Mouse (Mus musculus): ENCODE measurements at regions not wholly inside any gene's neighbourhood (a gene's known extent, or its start where the extent isn't known, plus 50 kb on each side); places are given as distances from the start of the nearest gene placed in this dataset.
"Not testable (repeated sequence)": the region's sequence is repeated elsewhere in the genome, so short reads cannot be mapped to it uniquely, and the experiment has no call there.

GRCm38 (mm10) chr12:65367866-65368419 lies 142.6 kb downstream of the Wdr20rt start:
- no peaks in the 10 kb centered on the region for H3K36me3 ChIP-seq (ENCODE audit: control insufficient read depth, insufficient read depth, low read length)
- DNase-seq: no peak
- 52% methylated on average over 1 of the region's 1 CpGs for WGBS
- no peak overlapping the region for H3K27ac ChIP-seq (ENCODE audit: insufficient read depth, low read depth, low read length)
- no peaks in the 10 kb centered on the region for H3K4me1 ChIP-seq (ENCODE audit: control insufficient read depth, insufficient read depth, low read length)
- H3K4me3 ChIP-seq (ENCODE audit: insufficient read depth, low read depth, low read length): no peak overlapping the region
- TF ChIP-seq POLR2A (IDR thresholded peaks at IDR 0.05; ENCODE audit: low read depth, low read length): no peak
- no peak for TF ChIP-seq CTCF (conservative IDR thresholded peaks at IDR 0.05; ENCODE audit: insufficient read depth, insufficient read length, low read depth, low read length)
- no peaks in the 10 kb centered on the region for H3K27me3 ChIP-seq (replicated peaks; ENCODE audit: control insufficient read depth, insufficient read depth, low read length)

- no peaks in the 10 kb centered on the region for H3K36me3 ChIP-seq (ENCODE audit: control insufficient read depth, insufficient read depth, low read length)
- no peak overlapping the region for H3K27ac ChIP-seq (ENCODE audit: insufficient read depth, low read depth, low read length)
- no peaks in the 10 kb centered on the region for H3K4me1 ChIP-seq (ENCODE audit: control insufficient read depth, insufficient read depth, low read length)
- H3K27me3 ChIP-seq (replicated peaks; ENCODE audit: control insufficient read depth, insufficient read depth, low read length): no peaks in the 10 kb centered on the region
- no peak for DNase-seq
- H3K4me3 ChIP-seq (ENCODE audit: insufficient read depth, low read depth, low read length): no peak overlapping the region
- TF ChIP-seq POLR2A (IDR thresholded peaks at IDR 0.05; ENCODE audit: low read depth, low read length) (no peak), CTCF (conservative IDR thresholded peaks at IDR 0.05; ENCODE audit: insufficient read depth, insufficient read length, low read depth, low read length) (no peak)
- WGBS: 93% methylated on average over 2 of the region's 2 CpGs
Observed at GRCm38 (mm10) chr12:65371650-65372049, 146.3 kb downstream of the Wdr20rt start.

GRCm38 (mm10) chr12:65379321-65379720 lies 154.0 kb downstream of the Wdr20rt start:
- H3K4me3 ChIP-seq (ENCODE audit: insufficient read depth, low read depth, low read length): no peak overlapping the region
- H3K36me3 ChIP-seq (ENCODE audit: control insufficient read depth, insufficient read depth, low read length): no peaks in the 10 kb centered on the region
- H3K27me3 ChIP-seq (replicated peaks; ENCODE audit: control insufficient read depth, insufficient read depth, low read length): no peaks in the 10 kb centered on the region
- no peak overlapping the region for H3K27ac ChIP-seq (ENCODE audit: insufficient read depth, low read depth, low read length)
- DNase-seq: no peak
- WGBS: 98% methylated on average over 1 of the region's 1 CpGs
- TF ChIP-seq POLR2A (IDR thresholded peaks at IDR 0.05; ENCODE audit: low read depth, low read length) (no peak), CTCF (conservative IDR thresholded peaks at IDR 0.05; ENCODE audit: insufficient read depth, insufficient read length, low read depth, low read length) (no peak)
- no peaks in the 10 kb centered on the region for H3K4me1 ChIP-seq (ENCODE audit: control insufficient read depth, insufficient read depth, low read length)

GRCm38 (mm10) chr12:65382118-65382791 lies 156.9 kb downstream of the Wdr20rt start:
- H3K27ac ChIP-seq (ENCODE audit: insufficient read depth, low read depth, low read length): no peak overlapping the region
- 38% methylated on average over 5 of the region's 5 CpGs for WGBS
- H3K27me3 ChIP-seq (replicated peaks; ENCODE audit: control insufficient read depth, insufficient read depth, low read length): no peaks in the 10 kb centered on the region
- no peak for DNase-seq
- H3K4me3 ChIP-seq (ENCODE audit: insufficient read depth, low read depth, low read length): no peak overlapping the region
- no peaks in the 10 kb centered on the region for H3K4me1 ChIP-seq (ENCODE audit: control insufficient read depth, insufficient read depth, low read length)
- H3K36me3 ChIP-seq (ENCODE audit: control insufficient read depth, insufficient read depth, low read length): no peaks in the 10 kb centered on the region
- TF ChIP-seq POLR2A (IDR thresholded peaks at IDR 0.05; ENCODE audit: low read depth, low read length): no peak
- no peak for TF ChIP-seq CTCF (conservative IDR thresholded peaks at IDR 0.05; ENCODE audit: insufficient read depth, insufficient read length, low read depth, low read length)

- WGBS: 92% methylated on average over 11 of the region's 11 CpGs
- not testable (repeated sequence) for H3K36me3 ChIP-seq (ENCODE audit: control insufficient read depth, insufficient read depth, low read length)
Observed at GRCm38 (mm10) chr12:65382796-65383195, 157.5 kb downstream of the Wdr20rt start.

GRCm38 (mm10) chr12:65386005-65386645 lies 160.8 kb downstream of the Wdr20rt start:
- no peak for TF ChIP-seq POLR2A (IDR thresholded peaks at IDR 0.05; ENCODE audit: low read depth, low read length)
- no peak for TF ChIP-seq CTCF (conservative IDR thresholded peaks at IDR 0.05; ENCODE audit: insufficient read depth, insufficient read length, low read depth, low read length)
- H3K27ac ChIP-seq (ENCODE audit: insufficient read depth, low read depth, low read length): no peak overlapping the region
- H3K4me3 ChIP-seq (ENCODE audit: insufficient read depth, low read depth, low read length): no peak overlapping the region
- 74% methylated on average over 2 of the region's 2 CpGs for WGBS
- no peaks in the 10 kb centered on the region for H3K27me3 ChIP-seq (replicated peaks; ENCODE audit: control insufficient read depth, insufficient read depth, low read length)
- no peak for DNase-seq
- H3K36me3 ChIP-seq (ENCODE audit: control insufficient read depth, insufficient read depth, low read length): no peaks in the 10 kb centered on the region
- no peaks in the 10 kb centered on the region for H3K4me1 ChIP-seq (ENCODE audit: control insufficient read depth, insufficient read depth, low read length)

More at GRCm38 (mm10) chr12:65382796-65383195, 157.5 kb downstream of the Wdr20rt start:
- not testable (repeated sequence) for H3K27ac ChIP-seq (ENCODE audit: insufficient read depth, low read depth, low read length); H3K27me3 ChIP-seq (replicated peaks; ENCODE audit: control insufficient read depth, insufficient read depth, low read length); DNase-seq; H3K4me1 ChIP-seq (ENCODE audit: control insufficient read depth, insufficient read depth, low read length); H3K4me3 ChIP-seq (ENCODE audit: insufficient read depth, low read depth, low read length)

GRCm38 (mm10) chr12:65387042-65387441 lies 161.7 kb downstream of the Wdr20rt start:
- no peak for DNase-seq
- TF ChIP-seq CTCF (conservative IDR thresholded peaks at IDR 0.05; ENCODE audit: insufficient read depth, insufficient read length, low read depth, low read length) (no peak), POLR2A (IDR thresholded peaks at IDR 0.05; ENCODE audit: low read depth, low read length) (no peak)
- H3K27ac ChIP-seq (ENCODE audit: insufficient read depth, low read depth, low read length): no peak overlapping the region
- H3K27me3 ChIP-seq (replicated peaks; ENCODE audit: control insufficient read depth, insufficient read depth, low read length): no peaks in the 10 kb centered on the region
- no peaks in the 10 kb centered on the region for H3K36me3 ChIP-seq (ENCODE audit: control insufficient read depth, insufficient read depth, low read length)
- no peak overlapping the region for H3K4me3 ChIP-seq (ENCODE audit: insufficient read depth, low read depth, low read length)
- no peaks in the 10 kb centered on the region for H3K4me1 ChIP-seq (ENCODE audit: control insufficient read depth, insufficient read depth, low read length)
